Mouse (Mus musculus) embryo, embryonic 10.5 days (tissue): ENCODE data around the gene Slc27a1.

ENCODE experiments used
- DNase-seq: peaks from one replicate; pipeline ENCODE4 v3.0.0-alpha.2; 2015; ENCODE audit warnings: low spot score

The Slc27a1 gene

GRCm38 (mm10) chr8:71588762-71589161 is 20.1 kb downstream of the Slc27a1 start:
- DNase-seq: no peak

DNA sequence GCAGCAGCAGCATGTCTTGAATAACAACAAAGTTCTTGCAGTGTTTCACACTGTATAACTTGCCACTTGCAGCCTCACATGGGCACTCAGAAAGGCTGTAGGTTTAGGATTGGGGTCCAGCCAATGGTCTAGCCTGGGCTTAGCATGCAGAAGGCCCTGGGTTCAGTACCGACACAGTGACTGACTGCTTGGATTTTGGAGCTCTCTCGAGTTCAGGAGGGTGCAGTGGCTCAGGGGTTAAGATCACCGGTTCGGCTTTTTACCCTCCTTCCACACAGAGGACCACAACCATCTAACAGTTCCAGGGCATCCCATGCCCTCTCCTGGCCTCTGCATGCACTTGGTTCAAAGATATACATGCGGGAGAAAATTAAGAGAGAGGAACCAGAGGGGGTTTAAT is 22.3 kb downstream of the Slc27a1 start:
- no peak for DNase-seq

- peak; percentile 97 for DNase-seq
Observed at GRCm38 (mm10) chr8:71591471-71592373, 23.0 kb downstream of the Slc27a1 start, which contains the start of gene Pgls. Gene Pgls, plus strand, starts transcription at chr8:71592176.

GRCm38 (mm10) chr8:71592374-71593170 is 23.9 kb downstream of the Slc27a1 start:
- DNase-seq: no peak

DNA sequence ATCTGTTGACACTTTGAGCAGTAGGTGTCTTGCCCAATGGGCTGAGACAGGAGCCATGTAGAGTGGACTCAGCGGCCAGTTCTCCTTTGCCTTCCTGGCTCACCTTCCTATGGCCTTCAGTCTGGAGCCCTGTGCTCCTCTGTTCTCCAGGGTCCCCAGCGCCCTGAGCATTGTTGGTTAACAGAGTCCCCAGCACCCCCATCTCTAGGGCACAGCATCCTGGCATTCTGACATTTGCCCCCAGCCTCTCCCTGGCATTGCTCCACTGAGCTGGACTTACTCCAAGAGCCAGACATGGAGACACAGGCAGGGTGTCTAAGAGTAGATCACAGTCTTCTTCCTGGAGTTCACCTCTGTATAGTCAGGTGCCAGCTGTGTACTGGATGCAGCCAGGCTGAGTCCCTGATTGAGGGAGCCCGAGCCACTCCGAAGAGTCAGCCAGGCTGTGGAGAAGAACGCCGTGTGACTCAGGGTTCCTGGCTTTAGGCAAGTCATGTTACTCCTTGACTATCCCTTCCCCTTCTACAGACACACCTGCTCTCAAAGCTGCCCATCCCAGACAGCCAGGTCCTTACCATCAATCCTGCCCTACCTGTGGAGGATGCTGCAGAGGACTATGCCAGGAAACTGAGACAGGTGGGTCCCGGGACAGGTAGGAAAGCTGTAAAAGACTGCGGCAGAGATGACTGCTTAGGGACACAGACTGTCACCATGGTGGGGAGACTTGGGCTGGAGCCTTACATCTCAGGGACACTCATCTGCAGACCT is 25.1 kb downstream of the Slc27a1 start:
- no peak for DNase-seq

DNA sequence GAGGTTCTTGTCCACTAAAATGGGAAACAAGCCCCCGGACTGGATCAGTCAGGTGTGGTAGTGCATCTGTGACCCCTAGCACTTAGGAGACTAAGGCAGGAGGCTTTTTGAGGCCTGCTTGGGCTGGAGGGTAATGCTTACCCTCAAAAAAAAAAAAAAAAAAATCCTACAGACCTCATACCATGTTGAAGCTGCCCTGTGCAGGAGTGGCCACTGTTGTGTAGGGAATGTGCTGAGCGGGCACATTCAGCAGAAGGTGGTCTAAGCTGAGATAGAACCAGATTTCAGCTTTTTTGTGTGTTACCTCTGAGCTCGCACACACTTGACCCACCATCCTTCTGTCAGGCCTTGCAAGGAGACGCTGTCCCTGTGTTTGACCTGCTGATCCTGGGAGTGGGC is 25.6 kb downstream of the Slc27a1 start:
- DNase-seq: no peak

- peak; percentile 85 for DNase-seq
Observed at GRCm38 (mm10) chr8:71595862-71596261, 27.2 kb downstream of the Slc27a1 start.

DNA sequence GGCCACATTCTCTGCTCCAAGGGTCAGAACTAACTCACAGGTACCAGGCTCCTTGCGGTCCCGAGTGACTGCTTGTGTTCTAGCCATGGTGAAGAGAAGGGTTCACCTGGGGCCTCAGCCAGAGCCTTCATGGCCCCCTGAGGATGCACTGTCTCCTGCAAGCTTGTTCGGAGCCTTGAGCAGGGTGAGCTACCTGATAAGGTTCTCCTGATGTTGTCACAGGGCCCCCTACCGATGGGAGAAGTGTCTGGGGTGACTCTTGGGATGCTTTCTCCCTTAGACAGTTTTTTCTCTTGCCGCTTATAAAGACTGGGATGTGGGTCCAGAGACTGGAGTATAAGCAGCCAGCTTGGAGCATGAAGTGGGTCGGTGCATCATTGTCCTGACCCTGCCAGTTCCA is 27.7 kb downstream of the Slc27a1 start:
- no peak for DNase-seq

GRCm38 (mm10) chr8:71596798-71597197 is 28.1 kb downstream of the Slc27a1 start:
- DNase-seq: no peak

DNA sequence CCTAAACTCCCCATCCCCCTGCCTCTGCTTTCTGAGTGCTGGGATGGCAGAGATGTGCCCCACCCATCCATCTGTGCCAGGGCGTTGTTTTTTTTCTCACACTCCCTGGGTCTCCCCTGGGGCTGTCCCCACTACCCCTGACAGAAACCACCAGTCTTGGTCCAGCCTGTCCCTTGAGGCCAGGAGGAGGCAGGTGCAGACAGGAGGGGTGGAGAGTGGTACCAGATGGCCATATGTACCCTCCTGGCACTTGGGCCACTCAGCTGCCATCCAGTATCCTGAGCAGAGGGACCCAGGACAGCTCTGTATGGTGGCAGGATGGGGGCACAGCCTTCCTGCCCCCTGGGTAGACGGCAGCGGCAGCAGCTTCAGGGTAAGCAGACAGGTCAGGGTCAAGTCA is 28.8 kb downstream of the Slc27a1 start, which contains the start of gene Fam129c:
Gene Fam129c (plus strand): TSS at position 198 of the 400 bp plus-strand sequence.
- no peak for DNase-seq

- no peak for DNase-seq
Observed at GRCm38 (mm10) chr8:71598375-71598774, 29.7 kb downstream of the Slc27a1 start.

DNA sequence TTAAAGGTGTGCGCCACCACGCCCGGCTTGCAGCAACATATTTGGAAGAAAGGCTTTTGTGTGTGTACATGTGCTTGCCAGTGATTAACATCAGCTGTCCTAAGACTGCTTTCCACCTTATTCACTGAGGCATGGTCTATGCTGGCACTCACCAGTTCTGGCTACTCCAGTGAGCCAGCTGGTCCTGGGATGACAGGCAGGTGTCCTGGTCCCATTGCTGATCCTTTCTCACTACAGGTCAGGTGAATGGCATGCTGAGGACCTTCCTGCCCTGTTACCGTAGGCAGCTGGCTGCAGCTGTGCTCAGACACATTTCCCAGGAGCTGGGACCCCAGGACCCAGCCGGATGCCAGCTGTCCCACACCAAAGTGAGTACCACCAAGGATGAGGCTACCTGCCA is 30.2 kb downstream of the Slc27a1 start:
- DNase-seq: no peak

- DNase-seq: peak; percentile 22
Observed at GRCm38 (mm10) chr8:71601939-71602665, 33.4 kb downstream of the Slc27a1 start.

DNA sequence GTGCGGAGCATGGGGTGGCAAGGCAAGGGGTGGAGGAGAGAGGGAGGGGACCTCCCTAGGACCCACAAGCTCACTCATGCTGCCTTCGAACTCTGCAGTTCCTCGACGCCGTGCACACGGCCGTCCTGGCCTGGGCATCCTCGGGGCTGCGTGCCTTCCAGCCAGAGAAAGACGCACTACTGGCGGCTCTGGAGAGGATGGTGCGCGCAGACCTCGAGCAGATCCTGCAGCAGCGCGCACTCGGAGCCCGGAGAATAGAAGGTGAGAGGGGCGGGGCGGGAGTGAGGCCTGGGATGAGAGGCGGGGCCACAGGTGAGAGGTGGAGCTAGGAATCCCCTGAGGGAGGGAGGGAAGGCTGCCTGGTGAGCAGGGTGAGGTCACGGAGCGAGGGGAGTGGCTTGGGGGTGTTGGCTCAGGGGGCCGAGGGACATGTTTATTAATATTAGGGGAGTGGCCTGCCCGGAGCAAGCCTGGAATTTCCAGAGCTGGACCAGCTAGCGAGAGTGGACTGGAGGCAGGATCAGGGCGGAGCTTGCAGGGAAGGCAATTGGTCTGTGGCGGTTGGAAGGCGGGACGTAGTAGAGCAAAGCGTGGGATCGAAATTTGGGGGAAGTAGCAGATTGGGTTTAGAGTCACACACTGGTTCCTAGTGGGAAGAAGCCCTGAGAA is 34.1 kb downstream of the Slc27a1 start:
- peak; percentile 78 for DNase-seq

GRCm38 (mm10) chr8:71604021-71604420 is 35.3 kb downstream of the Slc27a1 start:
- DNase-seq: no peak

DNA sequence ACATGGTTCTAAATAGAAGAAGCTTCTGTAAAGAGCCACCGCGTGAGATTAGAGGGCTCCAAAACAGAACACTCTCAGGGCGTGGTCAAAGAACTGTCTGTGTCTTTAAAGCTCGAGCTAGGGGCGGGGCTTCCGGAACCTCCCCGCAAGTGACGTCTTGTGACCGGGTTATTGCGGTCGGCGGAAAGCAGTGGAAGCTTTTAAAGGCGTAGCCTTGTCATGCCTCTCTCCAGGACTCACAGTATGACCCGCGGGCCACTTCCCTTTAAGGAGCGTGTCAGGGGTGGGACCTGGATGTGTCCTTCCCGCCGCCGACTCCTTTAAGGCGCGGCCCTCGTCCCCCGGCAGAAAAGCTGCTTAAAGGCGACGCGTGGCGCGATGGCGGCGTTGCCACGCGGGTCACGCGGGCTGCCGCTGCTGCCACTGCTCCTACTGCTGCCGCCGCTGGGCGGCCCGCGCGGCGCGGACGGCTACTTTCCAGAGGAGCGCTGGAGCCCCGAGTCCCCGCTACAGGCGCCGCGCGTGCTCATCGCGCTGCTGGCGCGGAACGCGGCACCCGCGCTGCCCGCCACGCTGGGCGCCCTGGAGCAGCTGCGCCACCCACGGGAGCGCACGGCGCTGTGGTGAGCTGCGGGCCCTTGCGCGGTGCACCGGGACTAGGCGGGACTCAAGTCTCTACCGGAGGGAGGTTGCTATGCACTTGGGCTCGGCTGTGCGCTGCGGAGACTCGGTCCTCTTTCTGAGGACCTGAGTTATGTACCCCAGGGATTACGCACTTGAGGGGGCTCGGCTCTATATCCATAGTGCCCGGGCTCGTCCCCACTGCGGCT is 42.4 kb downstream of the Slc27a1 start, which contains the start of gene Colgalt1:
Gene Colgalt1 (plus strand): TSS at position 177 of the 830 bp plus-strand sequence.
- peak; percentile 100 for DNase-seq

GRCm38 (mm10) chr8:71612141-71612540 is 43.5 kb downstream of the Slc27a1 start:
- no peak for DNase-seq

GRCm38 (mm10) chr8:71613418-71613817 is 44.7 kb downstream of the Slc27a1 start:
- DNase-seq: no peak

DNA sequence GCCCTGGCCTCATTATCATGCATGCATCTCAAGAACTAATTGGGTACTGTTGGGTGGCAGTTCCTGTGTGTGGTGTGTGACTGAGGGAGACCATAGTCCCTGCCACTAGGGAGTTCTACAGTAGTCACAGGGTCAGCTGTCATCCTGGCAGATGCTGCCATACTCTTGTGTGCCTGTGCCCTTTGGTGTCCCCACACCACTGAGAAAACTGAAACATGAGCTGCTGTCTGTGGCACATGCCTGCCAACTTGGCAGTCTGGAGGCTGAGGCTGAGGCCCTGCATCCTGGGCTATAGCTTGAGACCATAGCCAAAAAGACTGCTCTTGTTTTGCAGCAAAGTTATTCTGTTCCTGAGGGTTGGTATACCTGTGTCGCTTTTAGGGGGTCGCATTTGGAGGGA is 51.1 kb downstream of the Slc27a1 start:
- DNase-seq: no peak

DNA sequence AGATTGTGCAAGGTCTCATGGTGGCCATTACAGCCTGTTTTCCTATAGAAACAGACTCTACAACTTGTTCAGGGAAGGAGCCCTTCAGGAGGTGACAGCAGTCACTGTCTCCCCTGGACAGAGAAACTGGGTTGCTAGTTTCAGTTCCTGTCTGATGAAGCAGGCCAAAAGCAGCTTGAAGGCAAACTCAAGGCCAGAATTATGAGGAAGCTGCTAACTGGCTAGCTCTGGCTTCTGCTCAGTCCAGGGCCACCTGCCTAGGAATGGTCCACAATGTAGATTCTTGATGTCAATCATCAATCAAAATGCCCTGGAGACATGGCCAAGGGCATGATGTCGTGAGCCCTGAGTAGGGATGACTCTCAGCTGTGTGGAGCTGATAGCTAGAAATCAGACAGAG is 56.4 kb downstream of the Slc27a1 start:
- no peak for DNase-seq
